8 mouse cellular contexts compared by ENCODE assay signal in genomic region chr8:128362940-128363595, GRCm38 (mm10). TPM values are rescaled to one million over a fixed set of nuclear protein-coding genes. Genes with fewer than 3 reads are reported as not detected.
DNase-seq lines count a peak whose midpoint lies in the region; ATAC-seq and TF ChIP-seq lines count a peak whose summit lies in the region.

No protein-coding gene starts in this region.

- H3K4me1 ChIP-seq in bone marrow, adult 2 months (ENCODE audit: control insufficient read depth, insufficient read depth, low read length): no peaks in the 10 kb centered on the region
- peaks cover 7% of the 10 kb centered on the region for H3K4me1 ChIP-seq in embryonic facial prominence, embryonic 15.5 days
- H3K4me1 ChIP-seq in heart, embryonic 11.5 days (ENCODE audit: control insufficient read depth, insufficient read depth, low read length): peaks cover 28% of the 10 kb centered on the region
- H3K4me1 ChIP-seq in kidney, embryonic 15.5 days: peaks cover 67% of the 10 kb centered on the region

- peaks cover 9% of the 10 kb centered on the region; the same call in 1 of the 2 replicates for H3K27me3 ChIP-seq in embryonic facial prominence, embryonic 15.5 days
- H3K27me3 ChIP-seq in heart, embryonic 11.5 days (ENCODE audit: control insufficient read depth, insufficient read depth, low read length): no peaks in the 10 kb centered on the region
- no peaks in the 10 kb centered on the region for H3K27me3 ChIP-seq in kidney, embryonic 15.5 days
- no peaks in the 10 kb centered on the region for H3K27me3 ChIP-seq in myocyte (ENCODE audit: control insufficient read depth, insufficient read depth, insufficient read length)
- H3K27me3 ChIP-seq in splenic B cell, adult 2 months (ENCODE audit: control insufficient read depth, insufficient read depth, low read length, poor library complexity, severe bottlenecking): no peaks in the 10 kb centered on the region

- H3K27ac ChIP-seq in bone marrow, adult 2 months (ENCODE audit: control insufficient read depth, insufficient read depth, low read depth, low read length, poor library complexity): no peak overlapping the region
- no peak overlapping the region; the same call in 1 of the 2 replicates for H3K27ac ChIP-seq in embryonic facial prominence, embryonic 15.5 days (replicated peaks)
- H3K27ac ChIP-seq in heart, embryonic 11.5 days (ENCODE audit: low read depth, low read length): no peak overlapping the region
- H3K27ac ChIP-seq in kidney, embryonic 15.5 days: peak overlapping the region; percentile 69

- no peak overlapping the region for H3K9ac ChIP-seq in embryonic facial prominence, embryonic 15.5 days
- H3K9ac ChIP-seq in heart, embryonic 11.5 days (ENCODE audit: low read depth, low read length): peak overlapping the region; percentile 28; the same call in 1 of the 2 replicates
- peak overlapping the region; percentile 31; the same call in 1 of the 2 replicates for H3K9ac ChIP-seq in kidney, embryonic 15.5 days

- H3K79me2 ChIP-seq in myocyte (ENCODE audit: control insufficient read depth, insufficient read depth): peaks cover 75% of the 10 kb centered on the region

- peak; percentile 57 for DNase-seq in A20 (ENCODE audit: low read depth, low spot score)
- DNase-seq in liver: peak; percentile 64
- peak; percentile 85 for DNase-seq in splenic B cell, adult 2 months (ENCODE audit: low read depth, low spot score)

- no peak for ATAC-seq in embryonic facial prominence, embryonic 15.5 days (ENCODE audit: insufficient number of reproducible peaks, low FRiP score, low TSS enrichment, low read depth)
- ATAC-seq in heart, embryonic 11.5 days (replicated peaks; ENCODE audit: insufficient number of reproducible peaks, low FRiP score, low TSS enrichment): no peak
- no peak for ATAC-seq in kidney, embryonic 15.5 days (replicated peaks; ENCODE audit: low FRiP score)

- H3ac ChIP-seq in myocyte (ENCODE audit: control insufficient read depth, insufficient read length): no peak overlapping the region

- TF ChIP-seq POLR2A in bone marrow, adult 2 months (IDR thresholded peaks at IDR 0.05; ENCODE audit: borderline replicate concordance, control insufficient read depth, low read depth, low read length): no peak
- no peak for TF ChIP-seq POLR2A in myocyte (IDR thresholded peaks at IDR 0.05; ENCODE audit: insufficient read length, low read depth)

- H3K9me3 ChIP-seq in embryonic facial prominence, embryonic 15.5 days (replicated peaks): no peaks in the 10 kb centered on the region
- H3K9me3 ChIP-seq in heart, embryonic 11.5 days (replicated peaks; ENCODE audit: control insufficient read depth, low read length): no peaks in the 10 kb centered on the region
- no peaks in the 10 kb centered on the region for H3K9me3 ChIP-seq in kidney, embryonic 15.5 days (replicated peaks)

- peak overlapping the region; percentile 97 for H3K4me2 ChIP-seq in embryonic facial prominence, embryonic 15.5 days (replicated peaks)
- peak overlapping the region; percentile 97 for H3K4me2 ChIP-seq in heart, embryonic 11.5 days
- H3K4me2 ChIP-seq in kidney, embryonic 15.5 days: peak overlapping the region; percentile 92
- H3K4me2 ChIP-seq in myocyte (ENCODE audit: low read depth): peak overlapping the region; percentile 59

- no peak overlapping the region for H3K4me3 ChIP-seq in bone marrow, adult 2 months (replicated peaks; ENCODE audit: control insufficient read depth, low read depth, low read length)
- peak overlapping the region; percentile 28 for H3K4me3 ChIP-seq in embryonic facial prominence, embryonic 15.5 days (replicated peaks)
- peak overlapping the region; percentile 82 for H3K4me3 ChIP-seq in heart, embryonic 11.5 days (ENCODE audit: low read depth, low read length)
- H3K4me3 ChIP-seq in kidney, embryonic 15.5 days (replicated peaks): peak overlapping the region; percentile 95
- H3K4me3 ChIP-seq in myocyte: no peak overlapping the region

- WGBS in bone marrow, adult 2 months: 11% methylated on average over 11 of the region's 11 CpGs
- WGBS in embryonic facial prominence, embryonic 15.5 days: 12% methylated on average over 11 of the region's 11 CpGs
- WGBS in heart, embryonic 11.5 days (ENCODE audit: insufficient replicate concordance): 7% methylated on average over 11 of the region's 11 CpGs
- 6% methylated on average over 11 of the region's 11 CpGs for WGBS in kidney, embryonic 15.5 days

- peak; percentile 78 for TF ChIP-seq CTCF in bone marrow, adult 2 months (IDR thresholded peaks at IDR 0.05; ENCODE audit: control insufficient read depth, insufficient read depth, low read length)

- H3K36me3 ChIP-seq in embryonic facial prominence, embryonic 15.5 days: no peaks in the 10 kb centered on the region
- no peaks in the 10 kb centered on the region for H3K36me3 ChIP-seq in heart, embryonic 11.5 days (ENCODE audit: control insufficient read depth, insufficient read depth, low read length)
- H3K36me3 ChIP-seq in kidney, embryonic 15.5 days: peaks cover 17% of the 10 kb centered on the region
- peaks cover 19% of the 10 kb centered on the region for H3K36me3 ChIP-seq in myocyte (ENCODE audit: control insufficient read depth, insufficient read depth)
- H3K36me3 ChIP-seq in splenic B cell, adult 2 months (ENCODE audit: control insufficient read depth, insufficient read depth, low read length, poor library complexity, severe bottlenecking): no peaks in the 10 kb centered on the region

TF ChIP-seq in myocyte, 11 proteins besides CTCF, POLR2A, EP300 and RAD21:
- TF ChIP-seq CEBPB (IDR thresholded peaks at IDR 0.05; ENCODE audit: insufficient read depth, poor library complexity, severe bottlenecking): no peak
- no peak for TF ChIP-seq MYOD1 (IDR thresholded peaks at IDR 0.05; ENCODE audit: control insufficient read depth in 1 of 3, insufficient read length in 2 of 3, low read depth in 2 of 3)
- no peak for TF ChIP-seq E2F4 (IDR thresholded peaks at IDR 0.05; ENCODE audit: insufficient read depth)
- TF ChIP-seq REST (IDR thresholded peaks at IDR 0.05; ENCODE audit: insufficient read depth, insufficient read length): no peak
- no peak for TF ChIP-seq TCF12 (IDR thresholded peaks at IDR 0.05; ENCODE audit: insufficient read depth, poor library complexity, severe bottlenecking)

RNA-seq across cellular contexts. Expression of gene Nrp1, which starts 4.7 kb away (rescaled TPM):
- 3.1 and 6.0 TPM in 2 replicates for polyA plus RNA-seq in bone marrow, adult 2 months (2011; ENCODE audit: insufficient read depth, insufficient read length, low replicate concordance, missing spikeins)
- 107 and 114 TPM in 2 replicates for polyA plus RNA-seq in embryonic facial prominence, embryonic 15.5 days (2015; fragmentation: Nextera tagmentation; extraction: Ambion mirVana)
- 93.7 and 110 TPM in 2 replicates for polyA plus RNA-seq in heart, embryonic 11.5 days (2014; fragmentation: Nextera tagmentation; extraction: Ambion mirVana)
- polyA plus RNA-seq in kidney, embryonic 15.5 days (2015; fragmentation: Nextera tagmentation; extraction: Ambion mirVana): 130 and 140 TPM in 2 replicates
- polyA plus RNA-seq in myocyte (2012; fragmentation: generic; extraction: Trizol): 12.7 TPM

Comparison
In these comparisons a context has a peak if more than half of its experiments do, and no peak if none do; other contexts are left out.
1. H3K4me3 ChIP-seq: peak in embryonic facial prominence, embryonic 15.5 days (single experiment), heart, embryonic 11.5 days (single experiment) and kidney, embryonic 15.5 days (single experiment); none in bone marrow, adult 2 months (single experiment) and myocyte (single experiment).
2. Peak in every context shown above with its lines, with median percentiles within 50 percentile points of each other: DNase-seq and H3K4me2 ChIP-seq.